24 mouse cellular contexts compared by ENCODE assay signal in the genomic region with DNA sequence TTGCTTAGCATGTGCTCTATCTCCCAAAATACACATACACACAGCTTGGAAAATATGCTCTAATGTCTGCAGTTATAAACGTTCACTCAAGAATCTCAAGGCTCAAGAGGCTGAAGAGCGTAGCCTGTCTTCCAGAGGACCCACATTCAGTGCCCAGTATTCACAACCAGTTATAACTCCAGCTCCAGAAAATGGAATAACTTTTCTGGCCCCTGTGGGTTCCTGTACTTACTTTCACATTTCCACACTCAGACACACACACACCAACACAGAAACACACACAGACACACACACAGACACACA. TPM values are rescaled to one million over a fixed set of nuclear protein-coding genes. Genes with fewer than 3 reads are reported as not detected.
A peak's percentile ranks its signal among the peaks of the same experiment; 100 is the strongest.
DNase-seq lines count a peak whose midpoint lies in the region; ATAC-seq and TF ChIP-seq lines count a peak whose summit lies in the region.
"Had no signal": no experiment of that assay in that cellular context is flagged by ENCODE, and none has a peak within 500 bp of the region (broad histone marks: within the 10 kb centered on the region; RNA-seq: fewer than 3 reads in every experiment).

No protein-coding gene starts in this region.

- 0 out of 2 replicates have a peak, but pooled peaks have one; percentile 11 for ATAC-seq in forebrain, embryonic 15.5 days (replicated peaks)
- no peak for ATAC-seq in forebrain, postnatal 0 days
- peak; percentile 27; the same call in 1 of the 2 replicates for ATAC-seq in hindbrain, embryonic 16.5 days
- ATAC-seq in midbrain, embryonic 15.5 days (replicated peaks) = no peak
- ATAC-seq in midbrain, postnatal 0 days (ENCODE audit: low FRiP score) = no peak
- ATAC-seq: activated CD4-positive, CD25-positive, alpha-beta regulatory T cell, adult 4 months; intestine, embryonic 15.5 days; Patski had no signal

- H3K27me3 ChIP-seq in forebrain, embryonic 15.5 days = no peaks in the 10 kb centered on the region
- H3K27me3 ChIP-seq in forebrain, postnatal 0 days (ENCODE audit: insufficient read depth, low read length) = no peaks in the 10 kb centered on the region
- H3K27me3 ChIP-seq in hindbrain, embryonic 16.5 days (replicated peaks; ENCODE audit: control insufficient read depth, insufficient read depth, low read length) = no peaks in the 10 kb centered on the region
- no peaks in the 10 kb centered on the region for H3K27me3 ChIP-seq in hindbrain, embryonic 10.5 days (ENCODE audit: insufficient read depth, poor library complexity, severe bottlenecking)
- no peaks in the 10 kb centered on the region for H3K27me3 ChIP-seq in midbrain, embryonic 15.5 days (replicated peaks)
- H3K27me3 ChIP-seq in midbrain, postnatal 0 days (ENCODE audit: insufficient read depth, low read length) = no peaks in the 10 kb centered on the region
- H3K27me3 ChIP-seq: CH12.LX; embryonic facial prominence, embryonic 12.5 days; heart, embryonic 12.5 days; intestine, embryonic 15.5 days; Patski had no signal

- 82% methylated on average over 2 of the region's 2 CpGs for WGBS in forebrain, embryonic 15.5 days
- WGBS in forebrain, postnatal 0 days = 69% methylated on average over 2 of the region's 2 CpGs
- WGBS in hindbrain, embryonic 16.5 days = 62% methylated on average over 2 of the region's 2 CpGs
- 86% methylated on average over 2 of the region's 2 CpGs for WGBS in hindbrain, embryonic 10.5 days
- WGBS in midbrain, embryonic 15.5 days = 65% methylated on average over 2 of the region's 2 CpGs
- 36% methylated on average over 2 of the region's 2 CpGs for WGBS in midbrain, postnatal 0 days

- no peaks in the 10 kb centered on the region for H3K36me3 ChIP-seq in forebrain, embryonic 15.5 days
- H3K36me3 ChIP-seq in forebrain, postnatal 0 days (ENCODE audit: insufficient read depth) = no peaks in the 10 kb centered on the region
- H3K36me3 ChIP-seq in hindbrain, embryonic 16.5 days (ENCODE audit: control insufficient read depth, insufficient read depth, low read length) = no peaks in the 10 kb centered on the region
- H3K36me3 ChIP-seq in hindbrain, embryonic 10.5 days = no peaks in the 10 kb centered on the region
- H3K36me3 ChIP-seq in midbrain, embryonic 15.5 days (replicated peaks) = no peaks in the 10 kb centered on the region
- H3K36me3 ChIP-seq in midbrain, postnatal 0 days (ENCODE audit: insufficient read depth, low read length) = no peaks in the 10 kb centered on the region
- H3K36me3 ChIP-seq: embryonic facial prominence, embryonic 12.5 days; heart, embryonic 12.5 days; intestine, embryonic 15.5 days had no signal

- H3K4me2 ChIP-seq in forebrain, embryonic 15.5 days (replicated peaks) = no peak overlapping the region
- H3K4me2 ChIP-seq in forebrain, postnatal 0 days (ENCODE audit: low read depth) = no peak overlapping the region
- no peak overlapping the region for H3K4me2 ChIP-seq in hindbrain, embryonic 16.5 days (ENCODE audit: low read length)
- no peak overlapping the region for H3K4me2 ChIP-seq in midbrain, embryonic 15.5 days
- no peak overlapping the region for H3K4me2 ChIP-seq in midbrain, postnatal 0 days (ENCODE audit: low read depth, low read length, poor library complexity, severe bottlenecking)
- H3K4me2 ChIP-seq: embryonic facial prominence, embryonic 12.5 days; heart, embryonic 12.5 days; intestine, embryonic 15.5 days had no signal

- no peak overlapping the region for H3K9ac ChIP-seq in forebrain, embryonic 15.5 days (replicated peaks)
- H3K9ac ChIP-seq in forebrain, postnatal 0 days = no peak overlapping the region
- H3K9ac ChIP-seq in hindbrain, embryonic 16.5 days (ENCODE audit: low read depth, low read length) = no peak overlapping the region
- H3K9ac ChIP-seq in midbrain, embryonic 15.5 days = no peak overlapping the region
- H3K9ac ChIP-seq in midbrain, postnatal 0 days (replicated peaks; ENCODE audit: low read length, poor library complexity, severe bottlenecking) = no peak overlapping the region
- H3K9ac ChIP-seq: embryonic facial prominence, embryonic 12.5 days; heart, embryonic 12.5 days; intestine, embryonic 15.5 days had no signal

- H3K9me3 ChIP-seq in forebrain, embryonic 15.5 days = no peaks in the 10 kb centered on the region
- H3K9me3 ChIP-seq in forebrain, postnatal 0 days (ENCODE audit: low read length) = no peaks in the 10 kb centered on the region
- H3K9me3 ChIP-seq in hindbrain, embryonic 16.5 days (ENCODE audit: control insufficient read depth, low read length) = no peaks in the 10 kb centered on the region
- no peaks in the 10 kb centered on the region for H3K9me3 ChIP-seq in hindbrain, embryonic 10.5 days
- H3K9me3 ChIP-seq in midbrain, embryonic 15.5 days = no peaks in the 10 kb centered on the region
- H3K9me3 ChIP-seq in midbrain, postnatal 0 days (ENCODE audit: low read length) = no peaks in the 10 kb centered on the region
- H3K9me3 ChIP-seq: embryonic facial prominence, embryonic 12.5 days; heart, embryonic 12.5 days; intestine, embryonic 15.5 days had no signal

- DNase-seq in forebrain, postnatal 0 days = no peak
- DNase-seq in hindbrain, embryonic 10.5 days (ENCODE audit: low spot score) = no peak
- DNase-seq in midbrain, postnatal 0 days (ENCODE audit: low spot score) = no peak
- no peak for DNase-seq in kidney, postnatal 10 days
- DNase-seq: adrenal gland, postnatal 14 days; cerebellum, adult 11-12 months; cerebellum, adult 9-10 months; cerebellum, postnatal 25 days; gastrocnemius, postnatal 14 days had no signal

- no peak for TF ChIP-seq CTCF in forebrain, postnatal 0 days (IDR thresholded peaks at IDR 0.05; ENCODE audit: low read depth)
- no peak for TF ChIP-seq CTCF in midbrain, postnatal 0 days (IDR thresholded peaks at IDR 0.05)

- no peak overlapping the region for H3K27ac ChIP-seq in forebrain, embryonic 15.5 days (replicated peaks)
- H3K27ac ChIP-seq in forebrain, postnatal 0 days (ENCODE audit: low read depth, low read length) = no peak overlapping the region
- H3K27ac ChIP-seq in hindbrain, embryonic 16.5 days (ENCODE audit: low read depth, low read length) = no peak overlapping the region
- no peak overlapping the region for H3K27ac ChIP-seq in hindbrain, embryonic 10.5 days
- peak overlapping the region; percentile 56 for H3K27ac ChIP-seq in midbrain, embryonic 15.5 days
- peak overlapping the region; percentile 38; the same call in 1 of the 2 replicates for H3K27ac ChIP-seq in midbrain, postnatal 0 days (ENCODE audit: low read depth, low read length)
- H3K27ac ChIP-seq: embryonic facial prominence, embryonic 12.5 days; intestine, embryonic 15.5 days had no signal

- H3K4me3 ChIP-seq in forebrain, embryonic 15.5 days = no peak overlapping the region
- no peak overlapping the region for H3K4me3 ChIP-seq in forebrain, postnatal 0 days (ENCODE audit: low read depth, low read length)
- no peak overlapping the region for H3K4me3 ChIP-seq in hindbrain, embryonic 16.5 days (ENCODE audit: low read length)
- no peak overlapping the region for H3K4me3 ChIP-seq in hindbrain, embryonic 10.5 days
- H3K4me3 ChIP-seq in midbrain, embryonic 15.5 days = no peak overlapping the region
- H3K4me3 ChIP-seq in midbrain, postnatal 0 days (ENCODE audit: low read depth, low read length) = no peak overlapping the region
- H3K4me3 ChIP-seq: embryonic facial prominence, embryonic 12.5 days; heart, embryonic 12.5 days; intestine, embryonic 15.5 days had no signal

- H3K4me1 ChIP-seq in forebrain, embryonic 15.5 days = no peaks in the 10 kb centered on the region
- no peaks in the 10 kb centered on the region for H3K4me1 ChIP-seq in forebrain, postnatal 0 days (ENCODE audit: insufficient read depth)
- H3K4me1 ChIP-seq in hindbrain, embryonic 16.5 days (ENCODE audit: control insufficient read depth, insufficient read depth, low read depth, low read length) = no peaks in the 10 kb centered on the region
- H3K4me1 ChIP-seq in hindbrain, embryonic 10.5 days (replicated peaks) = no peaks in the 10 kb centered on the region
- peaks cover 9% of the 10 kb centered on the region for H3K4me1 ChIP-seq in midbrain, embryonic 15.5 days
- no peaks in the 10 kb centered on the region for H3K4me1 ChIP-seq in midbrain, postnatal 0 days (ENCODE audit: insufficient read depth, low read length)
- H3K4me1 ChIP-seq: embryonic facial prominence, embryonic 12.5 days; heart, embryonic 12.5 days; intestine, embryonic 15.5 days had no signal

RNA-seq across cellular contexts. Expression of a gene that starts 28.2 kb away (rescaled TPM):
- not detected in 2 replicates for polyA plus RNA-seq in forebrain, embryonic 15.5 days (2015; fragmentation: Nextera tagmentation; extraction: Ambion mirVana)
- 0.14 and 0.31 TPM in 2 replicates for total RNA-seq in forebrain, postnatal 0 days (2014; rRNA removed)
- 0.08 and 0.10 TPM in 2 replicates for polyA plus RNA-seq in forebrain, postnatal 0 days (2015; fragmentation: Nextera tagmentation; extraction: Ambion mirVana)
- polyA plus RNA-seq in hindbrain, embryonic 16.5 days (2015; fragmentation: Nextera tagmentation; extraction: Ambion mirVana) = 0.10 and 0.14 TPM in 2 replicates
- polyA plus RNA-seq in hindbrain, embryonic 10.5 days (2016; fragmentation: Nextera tagmentation; extraction: Ambion mirVana) = 0.08 TPM in 1 of 2 replicates, not detected in the other
- polyA plus RNA-seq in midbrain, embryonic 15.5 days (2015; fragmentation: Nextera tagmentation; extraction: Ambion mirVana) = 0.22 and 0.37 TPM in 2 replicates
- total RNA-seq in midbrain, postnatal 0 days (2014; rRNA removed) = 0.24 and 0.38 TPM in 2 replicates
- 0.11 TPM in 1 of 2 replicates, not detected in the other for polyA plus RNA-seq in midbrain, postnatal 0 days (2015; fragmentation: Nextera tagmentation; extraction: Ambion mirVana)
- total RNA-seq: adrenal gland, adult 18-20 months; adrenal gland, postnatal 14 days; CH12.LX; gastrocnemius, adult 18-20 months; gastrocnemius, postnatal 14 days; heart, adult 8-10 months; heart, postnatal 25 days had no signal
- polyA plus RNA-seq: activated CD4-positive, CD25-positive, alpha-beta regulatory T cell, adult 4 months; embryonic facial prominence, embryonic 12.5 days; gonadal fat pad, adult 2 months; heart, embryonic 12.5 days; heart, embryonic 16.5 days; intestine, embryonic 15.5 days had no signal

Comparison
In these comparisons a context has a peak if more than half of its experiments do, and no peak if none do; other contexts are left out.
1. ATAC-seq: peak in forebrain, embryonic 15.5 days (single experiment) and hindbrain, embryonic 16.5 days (single experiment); none in forebrain, postnatal 0 days (single experiment), midbrain, embryonic 15.5 days (single experiment) and midbrain, postnatal 0 days (single experiment).
2. H3K27ac ChIP-seq: peak in midbrain, embryonic 15.5 days (single experiment) and midbrain, postnatal 0 days (single experiment); none in forebrain, embryonic 15.5 days (single experiment), forebrain, postnatal 0 days (single experiment), hindbrain, embryonic 16.5 days (single experiment) and hindbrain, embryonic 10.5 days (single experiment).